Mouse (Mus musculus) embryo, embryonic 9.5 days (tissue): ENCODE measurements around the gene Arhgap24.
A peak's percentile ranks its signal among the peaks of the same experiment; 100 is the strongest.

Source experiments
- DNase-seq: peaks from one replicate; pipeline ENCODE4 v3.0.0-alpha.2; 2017; ENCODE audit errors: extremely low spot score

The Arhgap24 gene

GRCm38 (mm10) chr5:102742554-102743255 lies 261.5 kb downstream of the Arhgap24 start:
- no peak for DNase-seq

- DNase-seq, result no peak
Observed at GRCm38 (mm10) chr5:102743436-102743835, 262.2 kb downstream of the Arhgap24 start.

- no peak for DNase-seq
Observed at GRCm38 (mm10) chr5:102744051-102744450, 262.9 kb downstream of the Arhgap24 start.

GRCm38 (mm10) chr5:102748146-102748545 lies 267.0 kb downstream of the Arhgap24 start:
- DNase-seq, result no peak

- DNase-seq, result no peak
Observed at GRCm38 (mm10) chr5:102749020-102749419, 267.8 kb downstream of the Arhgap24 start.

- DNase-seq, result no peak
Observed at GRCm38 (mm10) chr5:102750674-102751073, 269.5 kb downstream of the Arhgap24 start.

GRCm38 (mm10) chr5:102751661-102752307 lies 270.6 kb downstream of the Arhgap24 start:
- DNase-seq, result no peak

GRCm38 (mm10) chr5:102752308-102752663 lies 271.1 kb downstream of the Arhgap24 start:
- DNase-seq, result no peak

GRCm38 (mm10) chr5:102757040-102757439 lies 275.8 kb downstream of the Arhgap24 start:
- DNase-seq, result no peak

- no peak for DNase-seq
Observed at GRCm38 (mm10) chr5:102765694-102766093, 284.5 kb downstream of the Arhgap24 start.

- peak; percentile 43 for DNase-seq
Observed at GRCm38 (mm10) chr5:102766311-102767057, 285.3 kb downstream of the Arhgap24 start.

- DNase-seq, result no peak
Observed at GRCm38 (mm10) chr5:102767058-102767444, 285.9 kb downstream of the Arhgap24 start.

GRCm38 (mm10) chr5:102767822-102768221 lies 286.6 kb downstream of the Arhgap24 start:
- DNase-seq, result no peak

GRCm38 (mm10) chr5:102768385-102769080 lies 287.3 kb downstream of the Arhgap24 start:
- DNase-seq, result no peak

- no peak for DNase-seq
Observed at GRCm38 (mm10) chr5:102770611-102771010, 289.4 kb downstream of the Arhgap24 start.

- peak; percentile 39 for DNase-seq
Observed at GRCm38 (mm10) chr5:102774500-102774899, 293.3 kb downstream of the Arhgap24 start.

GRCm38 (mm10) chr5:102777255-102777654 lies 296.1 kb downstream of the Arhgap24 start:
- DNase-seq, result no peak

- no peak for DNase-seq
Observed at GRCm38 (mm10) chr5:102777852-102778251, 296.7 kb downstream of the Arhgap24 start.

- DNase-seq, result no peak
Observed at GRCm38 (mm10) chr5:102778253-102778652, 297.1 kb downstream of the Arhgap24 start.

GRCm38 (mm10) chr5:102783585-102783984 lies 302.4 kb downstream of the Arhgap24 start:
- DNase-seq, result no peak

GRCm38 (mm10) chr5:102786123-102786522 lies 304.9 kb downstream of the Arhgap24 start:
- no peak for DNase-seq

GRCm38 (mm10) chr5:102788437-102788836 lies 307.2 kb downstream of the Arhgap24 start:
- DNase-seq, result no peak
